Mouse (Mus musculus): Measurements from ENCODE around the gene Irx4.

DNA sequence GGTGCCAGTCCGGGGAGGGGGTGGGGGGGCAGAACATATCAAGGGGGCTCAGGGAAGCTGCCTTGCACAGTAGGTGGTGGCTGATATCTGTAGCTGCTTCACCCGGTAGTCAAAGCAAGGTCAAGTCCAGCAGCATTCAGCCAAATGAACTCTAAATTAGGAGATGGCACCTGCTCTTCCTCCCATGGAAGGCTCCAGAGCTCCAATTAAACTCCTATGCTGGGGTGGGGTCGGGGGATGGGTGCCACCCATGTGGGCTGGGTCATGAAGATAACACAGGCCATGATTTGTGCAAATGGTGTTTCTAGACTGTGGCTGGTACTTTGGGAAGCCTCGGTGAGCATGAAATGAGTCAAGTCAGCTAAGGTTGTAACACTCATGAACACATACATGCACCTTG lies 1.9 kb upstream of the Irx4 start:
- TF ChIP-seq CTCF (IDR thresholded peaks at IDR 0.05; ENCODE audit: low read depth) (no peak), EP300 (IDR thresholded peaks at IDR 0.05; ENCODE audit: low read depth) (no peak)

All from liver, postnatal 0 days (tissue).